Mouse (Mus musculus) embryonic facial prominence, embryonic 11.5 days (tissue): ENCODE results near the gene Dph7. TPM values are rescaled to one million over a fixed set of nuclear protein-coding genes. Genes with fewer than 3 reads are reported as not detected.

Experiments
- ATAC-seq: fragments of 200-750 bp; cut with Nextera tagmentation; replicated peaks from 2 replicates; pipeline ENCODE4 v1.8.0; 2017; ENCODE audit warnings: low read depth; ENCODE audit not compliant: insufficient number of reproducible peaks, low FRiP score, low TSS enrichment
- DNase-seq: peaks from one replicate; pipeline ENCODE4 v3.0.0-alpha.2; 2015; ENCODE audit warnings: low spot score
- H3K27ac ChIP-seq: fragments of 300-500 bp; sonication (generic); replicated peaks from 2 replicates; pipeline ENCODE4 v1.5.1; 2014; ENCODE audit warnings: mild to moderate bottlenecking, low read depth, low read length, control low read depth
- H3K27me3 ChIP-seq: fragments of 300-500 bp; sonication (generic); 2 replicates; pipeline ENCODE4 v1.6.1; 2014; ENCODE audit warnings: mild to moderate bottlenecking, low read length, moderate library complexity, mixed read lengths; ENCODE audit not compliant: control insufficient read depth, insufficient read depth
- H3K36me3 ChIP-seq: fragments of 300-500 bp; sonication (generic); replicated peaks from 2 replicates; pipeline ENCODE4 v1.6.1; 2014; ENCODE audit warnings: low read depth, mild to moderate bottlenecking, low read length, moderate library complexity, mixed read lengths; ENCODE audit not compliant: control insufficient read depth, insufficient read depth
- H3K4me1 ChIP-seq: fragments of 300-500 bp; sonication (generic); 2 replicates; pipeline ENCODE4 v1.6.1; 2014; ENCODE audit warnings: low read length, mixed read lengths; ENCODE audit not compliant: control insufficient read depth, insufficient read depth
- H3K4me2 ChIP-seq: fragments of 300-500 bp; sonication (generic); 2 replicates; pipeline ENCODE4 v1.6.1; 2014; ENCODE audit warnings: low read depth, mild to moderate bottlenecking, control low read depth, low read length, moderate library complexity
- H3K4me3 ChIP-seq: fragments of 300-500 bp; sonication (generic); 2 replicates; pipeline ENCODE4 v1.5.1; 2014; ENCODE audit warnings: low read depth, low read length, control low read depth
- H3K9ac ChIP-seq: fragments of 300-500 bp; sonication (generic); replicated peaks from 2 replicates; pipeline ENCODE4 v1.6.1; 2014; ENCODE audit warnings: mild to moderate bottlenecking, control low read depth, low read length
- H3K9me3 ChIP-seq: fragments of 300-500 bp; sonication (generic); replicated peaks from 2 replicates; pipeline ENCODE4 v1.6.1; 2016; ENCODE audit warnings: mild to moderate bottlenecking, low read length, inconsistent platforms, mixed read lengths; ENCODE audit not compliant: control insufficient read depth
- WGBS: fragments of 180-500 bp; shearing (Covaris S2); extraction: QIAGEN DNeasy Blood & Tissue Kit; methylation state at CpG from one replicate; pipeline ENCODE4 v1.1.7; 2014; 5-methylcytosine and 5-hydroxymethylcytosine counted together
- polyA plus RNA-seq: library from polyadenylated mRNA; unstranded; fragments of >200 nt; fragmentation: Nextera tagmentation; extraction: Ambion mirVana; gene quantifications from 2 replicates; pipeline ENCODE4 v1.2.1, GENCODE M21; 2014

Gene Dph7
- polyA plus RNA-seq, 1 experiment from 2014 or later = 33.8 TPM

DNA sequence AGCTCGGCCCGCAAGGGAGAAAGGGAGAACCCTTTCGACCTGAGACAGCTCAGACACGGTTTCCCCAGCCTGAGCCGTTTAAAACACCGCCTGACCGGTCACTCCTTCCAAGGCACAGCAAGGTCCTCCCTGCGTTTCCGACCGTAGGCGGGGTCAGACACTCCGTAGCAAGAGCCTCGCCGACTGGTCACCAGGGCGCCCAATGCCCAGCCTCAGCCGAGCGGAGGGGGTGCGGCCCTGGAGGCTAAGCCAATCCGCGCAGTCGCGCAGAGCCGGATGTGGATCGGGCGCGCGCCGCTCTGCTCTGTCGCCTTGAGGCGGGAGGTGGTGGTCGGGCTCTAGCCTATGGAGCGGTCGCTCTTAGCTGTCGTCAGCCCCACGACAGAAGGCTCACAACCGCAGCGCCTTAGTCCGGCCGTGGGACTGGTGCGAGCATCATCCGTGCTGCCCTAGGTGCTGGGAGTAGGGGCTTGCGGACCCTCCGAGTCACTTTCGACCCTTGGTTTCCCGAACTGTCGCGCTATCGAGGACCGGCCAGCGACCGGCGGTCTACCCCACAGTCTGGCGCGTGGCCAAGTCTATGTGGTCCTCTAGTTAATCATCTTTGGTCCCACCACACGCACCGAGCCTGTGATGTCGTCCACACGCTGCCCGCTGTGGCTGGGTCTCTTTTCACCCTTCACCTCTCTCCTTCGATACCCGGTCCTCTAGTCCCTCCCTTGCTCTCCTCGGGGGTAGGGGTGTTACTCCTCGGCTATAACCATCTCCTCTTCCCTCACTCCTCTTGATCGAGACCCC lies 12.9 kb downstream of the Dph7 start, which contains the start of gene Mrpl41:
Mrpl41 (minus strand) TSS at position 193 of the 798 bp plus-strand sequence.
- no peaks in the 10 kb centered on the region; the same call in 1 of the 2 replicates for H3K36me3 ChIP-seq
- WGBS = under 1% methylated on average over 63 of the region's 64 CpGs
- peak; percentile 98 for DNase-seq

GRCm38 (mm10) chr2:24975704-24976297 lies 13.6 kb downstream of the Dph7 start, which contains the start of gene Pnpla7:
TSS of gene Pnpla7 (plus strand) at chr2:24976033.
- WGBS = under 1% methylated on average over 16 of the region's 16 CpGs
- DNase-seq = peak; percentile 75
- Histone ChIP-seq H3K4me1 (no peaks in the 10 kb centered on the region; the same call in 1 of the 2 replicates), H3K27ac (peak within 1 kb of the TSS; percentile 71), H3K27me3 (no peaks in the 10 kb centered on the region), H3K4me2 (peak within 1 kb of the TSS; percentile 80), H3K9me3 (no peaks in the 10 kb centered on the region), H3K9ac (peak within 1 kb of the TSS; percentile 69), H3K4me3 (peak within 1 kb of the TSS; percentile 83), H3K36me3 (no peaks in the 10 kb centered on the region; the same call in 1 of the 2 replicates)
- no peak; the same call in none of the 2 replicates for ATAC-seq

More for the DNA sequence above, 12.9 kb downstream of the Dph7 start, which contains the start of gene Mrpl41:
- no peaks in the 10 kb centered on the region for H3K27me3 ChIP-seq
- peak; percentile 99 for ATAC-seq
- peak within 1 kb of the TSS; percentile 80 for H3K4me2 ChIP-seq
- H3K4me1 ChIP-seq = no peaks in the 10 kb centered on the region; the same call in 1 of the 2 replicates
- H3K9ac ChIP-seq = peak within 1 kb of the TSS; percentile 74
- peak within 1 kb of the TSS; percentile 83 for H3K4me3 ChIP-seq
- H3K9me3 ChIP-seq = no peaks in the 10 kb centered on the region
- H3K27ac ChIP-seq = peak within 1 kb of the TSS; percentile 71

- no peaks in the 10 kb centered on the region; the same call in 1 of the 2 replicates for H3K4me1 ChIP-seq
- no peaks in the 10 kb centered on the region for H3K9me3 ChIP-seq
- 92% methylated on average over 5 of the region's 5 CpGs for WGBS
- no peak overlapping the region for H3K4me3 ChIP-seq
- ATAC-seq = no peak
- no peak for DNase-seq
- no peak overlapping the region for H3K4me2 ChIP-seq
- H3K9ac ChIP-seq = no peak overlapping the region
- no peaks in the 10 kb centered on the region; the same call in 1 of the 2 replicates for H3K36me3 ChIP-seq
- no peak overlapping the region for H3K27ac ChIP-seq
- no peaks in the 10 kb centered on the region for H3K27me3 ChIP-seq
Observed at GRCm38 (mm10) chr2:24976960-24977359, 14.8 kb downstream of the Dph7 start.

DNA sequence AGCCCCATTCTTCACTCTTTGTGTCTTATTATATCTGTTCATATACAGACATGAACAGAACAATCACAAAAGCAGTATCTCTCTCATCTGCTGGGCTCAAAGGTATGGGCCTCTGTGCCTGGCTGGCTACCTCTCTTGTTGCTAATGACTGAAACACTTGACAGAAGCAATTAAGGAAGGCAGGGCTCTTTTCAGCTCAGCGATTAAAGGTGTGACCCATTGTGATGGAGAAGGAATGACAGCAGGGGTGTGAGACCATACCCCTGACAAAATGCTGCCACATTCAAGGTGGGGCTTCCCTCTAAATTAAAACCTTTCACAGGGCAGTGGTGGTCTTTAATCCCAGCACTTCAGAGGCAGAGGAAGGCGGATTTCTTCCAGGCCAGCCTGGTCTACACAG lies 25.6 kb downstream of the Dph7 start:
- H3K27ac ChIP-seq = no peak overlapping the region

GRCm38 (mm10) chr2:24995332-24995731 lies 33.1 kb downstream of the Dph7 start:
- Histone ChIP-seq H3K4me1 (no peaks in the 10 kb centered on the region), H3K27ac (no peak overlapping the region), H3K36me3 (no peaks in the 10 kb centered on the region), H3K4me3 (no peak overlapping the region), H3K27me3 (no peaks in the 10 kb centered on the region), H3K9me3 (no peaks in the 10 kb centered on the region), H3K9ac (no peak overlapping the region), H3K4me2 (no peak overlapping the region)
- no peak for ATAC-seq
- WGBS = 96% methylated on average over 6 of the region's 6 CpGs
- DNase-seq = no peak

More for the DNA sequence above, 25.6 kb downstream of the Dph7 start:
- WGBS = 58% methylated on average over 2 of the region's 2 CpGs
- H3K4me1 ChIP-seq = no peaks in the 10 kb centered on the region
- H3K9ac ChIP-seq = no peak overlapping the region
- no peaks in the 10 kb centered on the region for H3K9me3 ChIP-seq
- DNase-seq (no peak), ATAC-seq (no peak)
- H3K27me3 ChIP-seq = no peaks in the 10 kb centered on the region
- no peak overlapping the region for H3K4me2 ChIP-seq
- H3K36me3 ChIP-seq = no peaks in the 10 kb centered on the region
- H3K4me3 ChIP-seq = no peak overlapping the region

DNA sequence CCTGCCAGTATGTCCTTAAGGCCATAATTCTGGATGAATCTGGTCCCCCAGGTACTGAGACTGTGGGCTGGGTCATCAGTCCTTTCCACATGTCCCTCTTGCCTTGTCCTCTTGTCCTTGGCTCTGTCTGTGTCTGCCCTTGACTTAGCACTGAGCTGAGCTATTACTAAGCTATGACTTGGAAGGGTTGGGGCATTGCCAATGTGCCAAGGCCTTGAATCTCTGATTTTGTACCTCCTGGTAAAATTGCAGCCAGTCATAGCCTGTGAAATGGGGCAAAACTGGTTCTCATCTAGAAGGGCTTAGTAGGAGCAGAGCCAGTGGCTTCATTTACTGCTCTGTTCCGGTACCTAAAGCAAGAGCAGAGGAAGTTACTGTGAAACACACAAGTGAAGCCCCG lies 34.3 kb downstream of the Dph7 start:
- H3K9me3 ChIP-seq = no peaks in the 10 kb centered on the region
- WGBS = 100% methylated on average over 2 of the region's 2 CpGs

GRCm38 (mm10) chr2:25000544-25001235 lies 38.5 kb downstream of the Dph7 start:
- no peaks in the 10 kb centered on the region for H3K9me3 ChIP-seq
- no peak overlapping the region for H3K9ac ChIP-seq
- H3K27ac ChIP-seq = no peak overlapping the region
- H3K4me3 ChIP-seq = no peak overlapping the region
- DNase-seq (peak; percentile 36), ATAC-seq (no peak)
- no peaks in the 10 kb centered on the region for H3K36me3 ChIP-seq
- WGBS = 72% methylated on average over 3 of the region's 3 CpGs
- H3K4me1 ChIP-seq = no peaks in the 10 kb centered on the region
- H3K4me2 ChIP-seq = no peak overlapping the region
- H3K27me3 ChIP-seq = no peaks in the 10 kb centered on the region

More for the DNA sequence above, 34.3 kb downstream of the Dph7 start:
- Histone ChIP-seq H3K4me3 (no peak overlapping the region), H3K9ac (no peak overlapping the region), H3K4me2 (no peak overlapping the region), H3K4me1 (no peaks in the 10 kb centered on the region), H3K36me3 (no peaks in the 10 kb centered on the region), H3K27me3 (no peaks in the 10 kb centered on the region), H3K27ac (no peak overlapping the region)
- no peak for DNase-seq
- no peak for ATAC-seq
